Mouse (Mus musculus) kidney, adult 18-20 months (tissue): ENCODE measurements around the gene Rpl39l.
"Not testable (repeated sequence)": the region's sequence is repeated elsewhere in the genome, so short reads cannot be mapped to it uniquely, and the experiment has no call there.

Experiments used
- DNase-seq: peaks from one replicate; pipeline ENCODE4 v3.0.0; 2021

Rpl39l gene

GRCm38 (mm10) chr16:10170005-10170404, at the start of gene Rpl39l:
TSS of gene Rpl39l (plus strand) at chr16:10170226.
- no peak for DNase-seq

GRCm38 (mm10) chr16:10127586-10127985, 42.4 kb upstream of the Rpl39l start:
- no peak for DNase-seq

GRCm38 (mm10) chr16:10129052-10129911, 40.7 kb upstream of the Rpl39l start:
- no peak for DNase-seq

GRCm38 (mm10) chr16:10143166-10143565, 26.9 kb upstream of the Rpl39l start:
- no peak for DNase-seq

GRCm38 (mm10) chr16:10147401-10147800, 22.6 kb upstream of the Rpl39l start:
- DNase-seq, result no peak

- no peak for DNase-seq
Measured at GRCm38 (mm10) chr16:10169123-10169905, 712 bp upstream of the Rpl39l start.

- no peak for DNase-seq
Measured at GRCm38 (mm10) chr16:10171276-10171675, 1.2 kb downstream of the Rpl39l start.

GRCm38 (mm10) chr16:10172179-10172820, 2.3 kb downstream of the Rpl39l start:
- no peak for DNase-seq

- DNase-seq, result not testable (repeated sequence)
Measured at GRCm38 (mm10) chr16:10187461-10187860, 17.4 kb downstream of the Rpl39l start.

GRCm38 (mm10) chr16:10192679-10193506, 22.9 kb downstream of the Rpl39l start, which contains the start of gene Atf7ip2:
TSS of gene Atf7ip2 (plus strand) at chr16:10192712.
- peak; percentile 90 for DNase-seq

GRCm38 (mm10) chr16:10208777-10209176, 38.8 kb downstream of the Rpl39l start:
- no peak for DNase-seq

GRCm38 (mm10) chr16:10216366-10216765, 46.3 kb downstream of the Rpl39l start:
- not testable (repeated sequence) for DNase-seq

- DNase-seq, result not testable (repeated sequence)
Measured at GRCm38 (mm10) chr16:10217020-10217419, 47.0 kb downstream of the Rpl39l start.
